Mouse (Mus musculus): Measurements from ENCODE around the gene Prtg. TPM values are rescaled to one million over a fixed set of nuclear protein-coding genes. Genes with fewer than 3 reads are reported as not detected.

Prtg gene
- total and polyA plus RNA-seq, 3 experiments = not detected

DNA sequence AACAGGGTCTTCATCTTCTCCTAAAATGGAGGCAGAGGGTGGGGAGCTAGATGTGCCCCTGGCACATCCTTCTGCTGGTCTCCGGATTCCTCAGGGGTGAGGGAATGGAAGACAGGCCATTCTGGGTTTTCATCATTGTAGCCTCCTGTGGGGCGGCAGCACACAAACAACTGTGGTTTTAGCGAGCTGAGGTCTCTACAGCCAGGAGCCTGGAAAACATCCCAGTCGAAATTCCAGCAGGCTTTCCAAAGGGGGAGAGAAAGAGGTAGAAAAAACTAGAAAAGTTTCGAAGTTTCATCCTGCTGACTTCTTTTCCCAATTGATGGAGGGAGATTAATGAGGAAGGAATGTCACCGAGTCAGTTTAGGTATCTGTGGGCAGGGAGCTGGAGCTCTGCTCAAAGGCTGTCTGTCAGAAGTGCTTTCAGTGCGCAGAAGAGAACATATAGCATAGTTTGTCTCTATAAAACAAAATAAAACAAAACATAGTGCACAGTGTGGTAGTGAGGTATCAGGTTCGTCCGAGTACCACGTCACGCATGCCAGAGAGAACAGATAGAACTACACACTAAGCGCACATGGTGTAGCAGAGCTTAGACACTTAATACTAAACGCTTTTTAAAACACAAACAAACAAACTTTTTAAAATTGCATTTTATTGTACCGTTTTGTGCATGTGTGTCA is 16.0 kb upstream of the Prtg start:
- in situ Hi-C loops (cut with MboI; ENCODE audit: low pct_ligation_motif_present, low pct_unique_long_range_greater_than_20kb, low sequenced_read_pairs) (no loop called here), dilution Hi-C loops (cut with MboI; ENCODE audit: extremely low pct_ligation_motif_present, extremely low pct_unique_long_range_greater_than_20kb, low sequenced_read_pairs) (no loop called here)
- Histone ChIP-seq H3K9ac (ENCODE audit: insufficient read depth, low read depth) (no peak overlapping the region), H3K27ac (ENCODE audit: insufficient read depth, low read depth) (no peak overlapping the region), H3K4me2 (ENCODE audit: insufficient read depth, low read depth, poor library complexity, severe bottlenecking) (no peak overlapping the region), H3K4me1 (ENCODE audit: control insufficient read depth in 1 of 2, insufficient read depth in 2 of 2) (peaks cover 2 to 6% of the 10 kb centered on the region in 2 experiments; a peak in 3 of 4 replicates), H3K36me3 (replicated peaks in 1 of 2; ENCODE audit: control insufficient read depth in 1 of 2, insufficient read depth in 1 of 2, low read length in 1 of 2) (no peaks in the 10 kb centered on the region), H3K9me3 (replicated peaks; ENCODE audit: low read length) (no peaks in the 10 kb centered on the region), H3K4me3 (replicated peaks in 1 of 3; ENCODE audit: low read depth in 2 of 3, low read length in 2 of 3, poor library complexity in 1 of 3) (no peak overlapping the region), H3K27me3 (replicated peaks) (no peaks in the 10 kb centered on the region), H3K79me2 (replicated peaks; ENCODE audit: control insufficient read depth, extremely low read depth, insufficient read depth, poor library complexity, severe bottlenecking) (no peaks in the 10 kb centered on the region)
- no peak for DNase-seq (ENCODE audit: extremely low read depth)
- TF ChIP-seq MEF2A (IDR thresholded peaks at IDR 0.05; ENCODE audit: borderline replicate concordance, low read depth, low read length) (no peak), USF1 (IDR thresholded peaks at IDR 0.05; ENCODE audit: low read depth, low read length) (no peak), TCF12 (IDR thresholded peaks at IDR 0.05; ENCODE audit: low read depth, low read length) (no peak), ZC3H11A (IDR thresholded peaks at IDR 0.05; ENCODE audit: low read depth, low read length) (no peak), NRF1 (IDR thresholded peaks at IDR 0.05; ENCODE audit: low read depth, low read length) (no peak), KAT2A (IDR thresholded peaks at IDR 0.05; ENCODE audit: insufficient replicate concordance, low read length) (no peak), NELFE (IDR thresholded peaks at IDR 0.05; ENCODE audit: low read depth, low read length) (no peak), GABPA (IDR thresholded peaks at IDR 0.05; ENCODE audit: insufficient replicate concordance, low read depth, low read length) (no peak), IRF4 (IDR thresholded peaks at IDR 0.05; ENCODE audit: low read depth, low read length) (no peak), CTCF (conservative IDR thresholded peaks at IDR 0.05 in 1 of 2, IDR thresholded peaks at IDR 0.05 in 1 of 2; ENCODE audit: low read depth in 2 of 2, low read length in 2 of 2) (no peak)

DNA sequence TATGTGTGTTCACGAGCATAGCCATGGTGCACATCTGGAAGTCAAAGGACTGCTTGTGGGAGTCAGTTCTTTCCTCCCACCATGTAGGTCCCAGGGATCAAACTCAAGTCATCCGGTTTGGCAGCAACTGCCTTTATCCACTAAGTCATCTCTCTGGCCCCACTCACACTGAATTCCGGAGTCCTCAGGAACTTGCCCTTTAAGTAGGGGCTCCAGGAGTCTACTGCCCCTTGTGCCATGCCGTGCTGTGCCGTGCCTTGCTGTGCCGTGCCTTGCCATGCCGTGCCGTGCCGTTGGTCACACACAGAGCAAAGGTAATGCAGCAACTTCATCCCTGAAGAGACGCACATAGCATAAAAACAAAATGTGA is 15.5 kb upstream of the Prtg start:
- Histone ChIP-seq H3K27ac (ENCODE audit: insufficient read depth, low read depth) (no peak overlapping the region), H3K4me3 (replicated peaks in 1 of 3; ENCODE audit: low read depth in 2 of 3, low read length in 2 of 3, poor library complexity in 1 of 3) (no peak overlapping the region), H3K4me2 (ENCODE audit: insufficient read depth, low read depth, poor library complexity, severe bottlenecking) (no peak overlapping the region), H3K4me1 (ENCODE audit: control insufficient read depth in 1 of 2, insufficient read depth in 2 of 2) (peaks cover 2 to 6% of the 10 kb centered on the region in 2 experiments; a peak in 3 of 4 replicates), H3K27me3 (replicated peaks) (no peaks in the 10 kb centered on the region), H3K79me2 (replicated peaks; ENCODE audit: control insufficient read depth, extremely low read depth, insufficient read depth, poor library complexity, severe bottlenecking) (no peaks in the 10 kb centered on the region), H3K36me3 (replicated peaks in 1 of 2; ENCODE audit: control insufficient read depth in 1 of 2, insufficient read depth in 1 of 2, low read length in 1 of 2) (no peaks in the 10 kb centered on the region), H3K9ac (ENCODE audit: insufficient read depth, low read depth) (no peak overlapping the region), H3K9me3 (replicated peaks; ENCODE audit: low read length) (no peaks in the 10 kb centered on the region)
- no peak for TF ChIP-seq JUND (conservative IDR thresholded peaks at IDR 0.05; ENCODE audit: low read depth, low read length)
- no peak for TF ChIP-seq CHD2 (IDR thresholded peaks at IDR 0.05; ENCODE audit: low read length)
- no peak for TF ChIP-seq USF2 (conservative IDR thresholded peaks at IDR 0.05; ENCODE audit: low read depth, low read length)
- TF ChIP-seq KAT2A (IDR thresholded peaks at IDR 0.05; ENCODE audit: insufficient replicate concordance, low read length) = no peak
- TF ChIP-seq CHD1 (IDR thresholded peaks at IDR 0.05; ENCODE audit: low read depth, low read length) = no peak
- in situ Hi-C loops (cut with MboI; ENCODE audit: low pct_ligation_motif_present, low pct_unique_long_range_greater_than_20kb, low sequenced_read_pairs) = no loop called here
- DNase-seq (ENCODE audit: extremely low read depth) = no peak
- dilution Hi-C loops (cut with MboI; ENCODE audit: extremely low pct_ligation_motif_present, extremely low pct_unique_long_range_greater_than_20kb, low sequenced_read_pairs) = no loop called here

Measured in CH12.LX (cell line).